Mouse (Mus musculus) heart, embryonic 16.5 days (tissue): ENCODE measurements around the gene Txnrd3. TPM values are rescaled to one million over a fixed set of nuclear protein-coding genes. Genes with fewer than 3 reads are reported as not detected.

Experiments
- ATAC-seq: fragments of 200-750 bp; cut with Nextera tagmentation; replicated peaks from 2 replicates; pipeline ENCODE4 v1.8.0; 2017; ENCODE audit warnings: moderate number of reproducible peaks; ENCODE audit not compliant: insufficient read depth, low FRiP score; ENCODE audit errors: extremely low read depth
- H3K27ac ChIP-seq: fragments of 300-500 bp; sonication (generic); 2 replicates; pipeline ENCODE4 v1.5.1; 2014; ENCODE audit warnings: mild to moderate bottlenecking, low read length, control low read depth, moderate library complexity
- H3K27me3 ChIP-seq: fragments of 300-500 bp; sonication (generic); 2 replicates; pipeline ENCODE4 v1.6.1; 2014; ENCODE audit warnings: low read length, mixed read lengths; ENCODE audit not compliant: control insufficient read depth, insufficient read depth
- H3K36me3 ChIP-seq: fragments of 300-500 bp; sonication (generic); 2 replicates; pipeline ENCODE4 v1.6.1; 2014; ENCODE audit not compliant: control insufficient read depth, insufficient read depth
- H3K4me1 ChIP-seq: fragments of 300-500 bp; sonication (generic); 2 replicates; pipeline ENCODE4 v1.6.1; 2014; ENCODE audit warnings: low read length, mixed read lengths; ENCODE audit not compliant: control insufficient read depth, insufficient read depth
- H3K4me2 ChIP-seq: fragments of 300-500 bp; sonication (generic); 2 replicates; pipeline ENCODE4 v1.6.1; 2014; ENCODE audit warnings: low read depth, mild to moderate bottlenecking, control low read depth, low read length
- H3K4me3 ChIP-seq: fragments of 300-500 bp; sonication (generic); 2 replicates; pipeline ENCODE4 v1.5.1; 2014; ENCODE audit warnings: mild to moderate bottlenecking, control low read depth, low read length
- H3K9ac ChIP-seq: fragments of 300-500 bp; sonication (generic); 2 replicates; pipeline ENCODE4 v1.6.1; 2014; ENCODE audit warnings: low read length, control low read depth
- H3K9me3 ChIP-seq: fragments of 300-500 bp; sonication (generic); replicated peaks from 2 replicates; pipeline ENCODE4 v1.6.1; 2016; ENCODE audit warnings: low read length; ENCODE audit not compliant: control insufficient read depth
- WGBS: fragments of 180-500 bp; shearing (Covaris S2); extraction: QIAGEN DNeasy Blood & Tissue Kit; methylation state at CpG from one replicate; pipeline ENCODE4 v1.1.7; 2014; 5-methylcytosine and 5-hydroxymethylcytosine counted together
- polyA plus RNA-seq: library from polyadenylated mRNA; unstranded; fragments of >200 nt; fragmentation: Nextera tagmentation; extraction: Ambion mirVana; gene quantifications from 2 replicates; pipeline ENCODE4 v1.2.1, GENCODE M21; 2015

Txnrd3 gene
- polyA plus RNA-seq, 1 experiment from 2014 or later = 15.3 TPM

DNA sequence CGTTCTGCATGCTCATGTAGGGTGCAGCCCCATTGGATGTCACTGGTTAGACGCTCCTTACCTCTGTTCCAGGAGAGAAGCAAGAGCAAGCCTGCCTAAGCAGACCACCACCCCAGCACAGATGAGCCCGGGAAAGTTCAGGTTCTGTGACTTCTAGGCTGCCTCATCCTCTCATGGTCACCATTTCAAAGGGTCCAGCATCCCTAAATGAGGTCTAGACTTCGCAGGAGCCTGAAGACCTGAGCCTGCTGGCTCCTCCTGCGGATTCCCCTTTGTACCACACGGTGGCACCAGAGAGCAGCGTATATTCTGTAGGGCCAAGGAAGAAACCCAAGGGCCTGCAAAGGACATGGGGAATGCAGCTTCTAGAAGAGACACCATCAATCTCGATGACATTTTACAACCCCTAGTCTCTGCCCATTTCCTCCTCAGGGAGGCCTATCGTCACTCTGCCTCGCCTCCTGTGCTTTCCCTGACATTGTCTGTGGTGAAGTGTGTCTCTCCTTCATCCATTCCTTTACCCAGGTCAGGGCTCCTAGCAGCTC is 35.6 kb downstream of the Txnrd3 start:
- Histone ChIP-seq H3K27me3 (no peaks in the 10 kb centered on the region), H3K36me3 (no peaks in the 10 kb centered on the region), H3K4me3 (no peak overlapping the region), H3K4me2 (no peak overlapping the region), H3K4me1 (no peaks in the 10 kb centered on the region), H3K27ac (no peak overlapping the region), H3K9ac (no peak overlapping the region), H3K9me3 (no peaks in the 10 kb centered on the region)
- ATAC-seq = peak; percentile 41; the same call in 1 of the 2 replicates
- 18% methylated on average over 10 of the region's 10 CpGs for WGBS

DNA sequence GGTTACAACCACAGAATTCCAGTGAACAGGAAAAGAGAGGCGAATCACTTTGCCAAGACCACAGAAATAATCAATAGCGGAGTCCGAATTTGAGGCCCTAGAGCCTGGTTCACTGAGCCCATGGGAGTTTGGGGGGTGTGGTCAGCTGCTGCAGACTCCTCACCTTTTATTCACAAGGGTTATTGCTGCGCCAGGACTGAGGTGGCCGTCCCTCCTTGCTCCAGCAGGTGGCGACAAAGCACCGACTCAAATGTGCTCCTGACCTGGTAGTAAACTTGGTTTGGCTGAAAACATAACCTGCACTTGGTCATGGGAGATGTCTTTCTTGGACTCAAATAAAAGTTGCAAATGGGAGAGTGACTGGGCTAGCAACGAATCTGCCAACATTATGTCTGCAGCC is 36.4 kb downstream of the Txnrd3 start:
- Histone ChIP-seq H3K4me1 (no peaks in the 10 kb centered on the region), H3K4me2 (no peak overlapping the region), H3K4me3 (no peak overlapping the region), H3K36me3 (no peaks in the 10 kb centered on the region), H3K27me3 (no peaks in the 10 kb centered on the region), H3K9me3 (no peaks in the 10 kb centered on the region), H3K9ac (no peak overlapping the region), H3K27ac (no peak overlapping the region)
- 7% methylated on average over 8 of the region's 8 CpGs for WGBS
- 0 out of 2 replicates have a peak, but pooled peaks have one; percentile 32 for ATAC-seq

DNA sequence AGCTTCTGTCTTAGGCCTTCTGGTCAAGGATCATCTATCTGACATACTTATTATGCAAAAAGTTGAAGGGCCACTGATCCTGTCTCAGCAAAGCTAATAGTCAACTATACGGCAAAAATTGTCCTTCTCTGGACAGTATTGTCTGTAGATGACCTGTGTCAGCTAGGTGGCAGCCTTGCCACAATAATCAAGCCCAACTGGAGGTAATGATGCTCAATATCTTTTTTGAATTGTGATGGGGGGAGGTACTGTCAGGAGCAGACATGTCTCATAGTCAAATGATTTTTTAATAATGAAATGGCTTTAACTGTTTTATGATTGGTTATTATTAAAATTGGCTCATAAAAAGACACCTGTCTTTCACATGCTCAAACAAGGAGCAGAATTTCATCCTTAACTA is 40.4 kb downstream of the Txnrd3 start:
- Histone ChIP-seq H3K9me3 (no peaks in the 10 kb centered on the region), H3K4me3 (no peak overlapping the region), H3K27ac (no peak overlapping the region), H3K36me3 (no peaks in the 10 kb centered on the region), H3K4me2 (no peak overlapping the region), H3K4me1 (no peaks in the 10 kb centered on the region), H3K27me3 (no peaks in the 10 kb centered on the region), H3K9ac (no peak overlapping the region)
- WGBS = 40% methylated on average over 1 of the region's 1 CpGs
- ATAC-seq = no peak

DNA sequence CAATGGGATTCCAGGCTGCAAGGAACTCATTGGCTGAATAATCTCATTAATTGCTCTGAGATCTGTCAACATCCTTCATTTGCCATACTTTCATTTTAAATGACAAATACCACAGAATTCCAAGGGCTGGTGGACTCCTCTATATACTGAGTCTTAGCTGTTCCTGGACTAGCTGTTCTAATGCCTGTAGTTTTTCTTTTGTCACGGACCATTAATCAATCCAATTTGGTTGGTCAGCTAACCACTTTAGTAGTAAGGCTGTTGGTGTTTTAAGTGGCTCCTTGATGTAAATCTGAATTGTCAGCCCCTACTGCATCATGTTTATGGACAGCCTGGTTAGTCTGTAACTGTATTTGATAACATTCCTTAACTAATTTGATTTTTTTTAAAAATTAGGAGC is 43.3 kb downstream of the Txnrd3 start:
- no peak for ATAC-seq
- Histone ChIP-seq H3K27ac (no peak overlapping the region), H3K4me3 (no peak overlapping the region), H3K4me1 (no peaks in the 10 kb centered on the region), H3K36me3 (no peaks in the 10 kb centered on the region), H3K27me3 (no peaks in the 10 kb centered on the region), H3K4me2 (no peak overlapping the region), H3K9ac (no peak overlapping the region), H3K9me3 (no peaks in the 10 kb centered on the region)
- WGBS = 71% methylated on average over 1 of the region's 1 CpGs

DNA sequence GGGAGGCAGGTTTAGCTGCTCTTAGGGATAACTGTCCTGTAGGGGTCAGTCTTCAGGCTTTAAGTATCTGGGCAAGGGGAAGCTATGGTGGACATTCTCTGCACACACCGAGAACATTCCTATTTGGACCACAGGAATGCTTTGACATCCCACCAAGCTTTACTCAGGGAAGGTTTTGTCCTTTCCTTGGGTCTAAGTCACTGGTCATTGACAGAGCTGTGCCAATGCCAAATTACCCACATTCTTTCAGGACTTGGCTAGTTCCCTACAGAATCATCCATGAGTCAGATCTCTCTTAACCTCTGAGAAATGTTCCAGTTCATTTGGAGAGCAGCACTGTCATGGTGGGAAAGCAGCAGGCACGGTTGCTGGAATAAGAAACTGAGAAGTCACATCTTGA is 62.8 kb downstream of the Txnrd3 start:
- no peak for ATAC-seq
- Histone ChIP-seq H3K4me3 (no peak overlapping the region), H3K9me3 (no peaks in the 10 kb centered on the region), H3K27me3 (no peaks in the 10 kb centered on the region), H3K4me1 (no peaks in the 10 kb centered on the region), H3K9ac (no peak overlapping the region), H3K4me2 (no peak overlapping the region), H3K27ac (no peak overlapping the region), H3K36me3 (no peaks in the 10 kb centered on the region)
- 57% methylated on average over 2 of the region's 2 CpGs for WGBS

DNA sequence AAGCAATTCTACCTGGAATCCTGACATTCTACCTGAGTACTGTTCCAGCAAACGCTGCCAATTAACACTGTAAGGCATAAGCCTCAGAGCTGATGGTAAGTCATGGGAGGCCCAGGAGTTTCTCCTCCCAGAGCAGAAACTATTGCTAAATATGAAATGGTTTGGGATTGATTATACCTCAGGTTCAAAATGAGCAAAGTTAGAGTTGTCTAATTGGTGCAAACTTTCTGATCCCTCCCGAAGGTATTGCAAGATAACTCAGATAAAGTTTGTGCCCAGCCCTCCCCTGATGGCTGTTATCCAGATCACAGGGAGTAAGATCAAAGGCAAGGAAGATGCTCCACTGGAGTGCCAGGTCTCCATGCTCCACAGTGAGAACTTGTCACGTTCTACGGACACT is 63.5 kb downstream of the Txnrd3 start, which contains the start of gene Vmn1r40:
TSS of gene Vmn1r40 (plus strand) at position 301 of the 400 bp plus-strand sequence.
- WGBS = 74% methylated on average over 4 of the region's 4 CpGs
- H3K4me3 ChIP-seq = no peak within 1 kb of the TSS
- no peak within 1 kb of the TSS for H3K9ac ChIP-seq
- H3K4me2 ChIP-seq = no peak within 1 kb of the TSS
- no peaks in the 10 kb centered on the region for H3K36me3 ChIP-seq
- no peaks in the 10 kb centered on the region for H3K27me3 ChIP-seq
- H3K4me1 ChIP-seq = no peaks in the 10 kb centered on the region
- ATAC-seq = no peak
- H3K9me3 ChIP-seq = no peaks in the 10 kb centered on the region
- H3K27ac ChIP-seq = no peak within 1 kb of the TSS

DNA sequence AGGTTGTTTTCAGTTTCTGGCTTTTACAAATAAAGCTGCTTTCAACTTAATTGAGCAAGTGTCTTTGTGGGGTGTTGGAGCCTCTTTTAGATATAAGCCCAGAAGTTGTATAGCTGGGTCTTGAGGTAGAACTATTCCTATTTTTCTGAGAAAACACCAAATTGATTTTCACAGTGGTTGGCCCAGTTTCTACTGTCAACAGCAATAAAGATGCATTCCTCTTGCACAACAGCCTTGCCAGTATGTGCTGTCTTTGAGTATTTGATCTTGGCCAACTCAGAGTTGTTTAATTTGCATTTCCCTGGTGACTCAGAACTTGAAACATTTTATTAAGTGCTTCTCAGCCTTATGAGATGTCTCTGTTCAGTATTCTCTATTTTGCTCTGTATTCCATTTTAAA is 74.3 kb downstream of the Txnrd3 start:
- H3K4me3 ChIP-seq = no peak overlapping the region
- no peak overlapping the region for H3K27ac ChIP-seq
- H3K9me3 ChIP-seq = no peaks in the 10 kb centered on the region; the same call in 1 of the 2 replicates
- H3K4me2 ChIP-seq = no peak overlapping the region
- no peaks in the 10 kb centered on the region for H3K36me3 ChIP-seq
- H3K27me3 ChIP-seq = no peaks in the 10 kb centered on the region
- H3K9ac ChIP-seq = no peak overlapping the region
- H3K4me1 ChIP-seq = no peaks in the 10 kb centered on the region
- no peak for ATAC-seq

Other genes starting within 250 kb of the Txnrd3 start
- gene Chchd6, start 48.3 kb upstream of the Txnrd3 start, polyA plus RNA-seq = 58.1 TPM in 2 replicates
- not detected in 2 replicates for gene Vmn1r40, start 63.6 kb downstream of the Txnrd3 start, polyA plus RNA-seq
- gene Vmn1r41, start 96.8 kb downstream of the Txnrd3 start, polyA plus RNA-seq = not detected in 2 replicates
- not detected in 2 replicates for gene Vmn1r42, start 232.4 kb downstream of the Txnrd3 start, polyA plus RNA-seq
- gene Vmn1r43, start 232.4 kb downstream of the Txnrd3 start, polyA plus RNA-seq = not detected in 2 replicates
- not detected in 2 replicates for gene Vmn1r44, start 239.7 kb downstream of the Txnrd3 start, polyA plus RNA-seq